Mouse (Mus musculus) G1E-ER4 (cell line): ENCODE results near the gene Stk11. TPM values are rescaled to one million over a fixed set of nuclear protein-coding genes. Genes with fewer than 3 reads are reported as not detected.

Experiments
- GATA1 ChIP-seq: IDR thresholded peaks from one replicate; pipeline ENCODE4 v1.8.0; 2012; ENCODE audit warnings: low read length, inconsistent platforms
- polyA plus RNA-seq: library from polyadenylated mRNA; stranded (reverse); fragments of >175 nt; gene quantifications from 2 replicates; pipeline ENCODE4 v1.2.3, GENCODE M21; 2012

The Stk11 gene
- polyA plus RNA-seq, 1 experiment = 140 TPM

DNA sequence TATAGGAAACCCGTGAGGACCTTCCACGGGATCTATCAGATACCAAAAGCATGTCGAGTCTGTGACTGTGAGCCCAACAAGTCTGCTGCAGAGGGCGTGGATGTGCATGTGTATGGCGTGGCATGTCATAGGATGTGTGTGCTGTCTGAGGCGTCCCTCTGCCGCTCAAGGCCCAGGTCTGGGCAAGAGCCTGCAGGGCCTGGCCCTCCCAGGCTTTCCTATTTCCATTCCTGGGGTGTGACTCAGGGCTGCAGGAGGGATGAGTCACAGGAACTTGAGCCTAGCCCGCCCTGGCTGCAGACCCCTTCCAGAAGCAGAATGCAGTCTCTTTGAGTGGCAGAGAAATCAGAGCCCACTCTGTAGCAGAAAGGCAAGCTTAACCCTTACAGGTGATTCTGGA lies 48.1 kb downstream of the Stk11 start:
- TF ChIP-seq GATA1 = no peak

DNA sequence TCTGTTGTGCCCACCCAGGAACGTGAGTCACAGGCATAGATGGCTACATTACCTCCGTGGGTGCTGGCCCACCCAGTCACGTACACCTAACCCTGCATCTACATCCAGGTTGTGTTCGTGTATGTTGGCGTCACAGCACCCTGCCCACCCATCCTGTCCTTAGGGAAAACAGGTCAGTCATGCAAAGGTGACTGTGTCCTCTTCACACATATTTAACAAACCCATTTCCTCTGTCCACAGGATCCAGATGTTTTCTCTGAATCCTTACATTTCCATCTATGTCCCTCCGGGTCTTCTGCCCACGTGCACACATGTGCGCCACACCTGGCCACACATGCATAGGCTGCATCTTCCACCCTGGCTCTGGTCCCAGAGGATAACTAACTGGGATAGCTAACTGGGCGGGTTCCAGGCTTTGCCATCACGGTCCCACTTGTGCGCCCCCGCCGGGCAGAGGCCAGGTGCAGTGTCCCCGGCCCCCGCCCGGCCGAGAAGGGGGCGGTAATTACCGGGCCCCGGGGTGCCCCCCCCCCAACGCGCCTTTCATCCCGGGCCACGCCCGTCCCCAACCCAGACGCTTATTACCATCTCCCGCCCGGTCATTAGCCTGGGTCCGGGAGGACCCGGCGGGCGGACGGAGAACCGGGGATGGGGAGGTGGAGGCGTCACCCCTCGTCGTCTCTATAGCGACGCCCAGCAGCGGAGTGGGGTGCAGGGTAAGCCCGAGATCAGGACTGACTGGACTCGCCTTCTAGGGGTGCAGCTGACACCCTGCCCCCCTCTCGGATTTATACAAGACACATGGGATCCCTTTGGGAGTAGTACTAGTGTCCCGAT lies 48.8 kb downstream of the Stk11 start:
- TF ChIP-seq GATA1 = no peak

DNA sequence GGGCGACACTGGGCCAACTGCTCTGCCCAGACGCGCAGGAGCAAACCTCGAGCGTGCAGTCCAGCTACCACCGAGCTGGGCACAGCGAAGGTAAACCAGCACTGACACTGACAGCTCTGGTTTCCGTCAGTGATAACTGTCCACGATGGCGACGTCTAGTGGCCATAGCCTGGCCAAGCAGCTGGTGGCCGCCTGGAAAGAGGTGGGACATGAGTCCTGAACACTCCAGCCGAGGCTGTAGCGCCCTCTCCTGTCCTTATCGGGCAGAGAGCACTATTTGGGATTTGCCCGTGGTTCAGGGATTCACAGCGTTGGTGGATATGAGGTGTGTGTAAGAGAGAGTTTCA lies 49.4 kb downstream of the Stk11 start:
- TF ChIP-seq GATA1 = no peak

DNA sequence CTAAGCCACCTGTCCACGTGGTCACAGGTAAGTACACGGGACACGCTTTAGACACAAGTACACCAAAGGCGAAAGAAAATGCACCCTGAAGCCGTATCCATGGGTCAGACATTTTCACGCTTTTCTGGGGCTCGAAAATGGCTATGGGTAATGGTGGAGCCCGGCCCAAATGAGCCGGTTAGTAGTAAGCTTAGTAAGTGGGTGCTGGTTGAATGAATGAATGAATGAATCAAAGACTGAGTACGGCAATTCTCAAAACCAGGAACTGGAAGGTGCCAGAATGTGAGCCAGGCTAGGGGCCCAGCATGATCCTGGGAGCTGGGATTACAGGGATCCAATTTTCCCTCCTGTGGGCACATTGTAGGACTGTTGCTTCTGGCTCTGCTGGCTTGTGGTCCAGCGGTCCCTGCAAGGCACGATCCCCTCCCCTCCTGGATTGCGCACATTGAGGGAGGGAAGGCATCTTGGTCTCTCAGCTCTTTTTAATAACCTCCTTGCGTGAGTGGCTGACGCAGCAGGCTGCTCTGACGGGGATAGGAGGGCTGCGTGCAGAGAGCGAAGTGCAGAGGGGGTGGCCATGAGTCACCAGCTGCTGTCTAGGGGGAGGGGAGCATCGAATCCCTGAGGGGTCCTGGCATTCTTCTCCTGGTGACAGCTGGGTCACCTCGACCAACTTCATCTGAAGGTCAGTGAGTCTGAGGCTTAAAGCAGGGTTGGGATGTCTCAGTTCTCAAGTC lies 50.0 kb downstream of the Stk11 start, which contains the start of gene Cirbp:
TSS of gene Cirbp (plus strand) at position 594 of the 737 bp plus-strand sequence.
- no peak for TF ChIP-seq GATA1

DNA sequence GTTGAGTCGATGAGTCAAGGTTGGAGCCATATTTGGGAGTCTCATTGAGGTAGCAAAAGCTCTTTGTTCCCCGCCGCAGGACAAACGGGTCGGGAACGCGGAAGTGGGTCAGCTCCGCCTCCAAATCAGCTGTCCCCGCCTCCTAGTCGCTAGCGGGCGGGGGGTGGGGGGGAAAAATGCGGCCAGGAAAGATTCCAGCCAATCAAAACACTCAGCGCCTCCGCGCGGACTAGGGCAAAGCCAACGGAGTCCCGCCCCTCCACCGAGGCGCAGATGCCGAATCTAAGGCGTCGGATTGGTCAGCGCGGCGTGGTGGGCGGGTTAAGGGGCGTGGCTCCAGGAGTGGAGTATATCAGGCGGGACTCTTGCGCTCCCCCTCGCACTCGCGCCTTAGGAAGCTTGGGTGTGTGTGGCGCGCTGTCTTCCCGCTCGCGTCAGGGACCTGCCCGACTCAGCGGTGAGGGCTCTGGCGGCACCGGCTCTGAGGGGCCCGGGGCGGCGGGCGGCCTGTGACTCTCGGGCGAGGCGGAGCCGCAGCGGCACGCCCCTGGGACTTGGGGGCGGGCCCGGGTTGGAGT lies 51.9 kb downstream of the Stk11 start:
- no peak for TF ChIP-seq GATA1

DNA sequence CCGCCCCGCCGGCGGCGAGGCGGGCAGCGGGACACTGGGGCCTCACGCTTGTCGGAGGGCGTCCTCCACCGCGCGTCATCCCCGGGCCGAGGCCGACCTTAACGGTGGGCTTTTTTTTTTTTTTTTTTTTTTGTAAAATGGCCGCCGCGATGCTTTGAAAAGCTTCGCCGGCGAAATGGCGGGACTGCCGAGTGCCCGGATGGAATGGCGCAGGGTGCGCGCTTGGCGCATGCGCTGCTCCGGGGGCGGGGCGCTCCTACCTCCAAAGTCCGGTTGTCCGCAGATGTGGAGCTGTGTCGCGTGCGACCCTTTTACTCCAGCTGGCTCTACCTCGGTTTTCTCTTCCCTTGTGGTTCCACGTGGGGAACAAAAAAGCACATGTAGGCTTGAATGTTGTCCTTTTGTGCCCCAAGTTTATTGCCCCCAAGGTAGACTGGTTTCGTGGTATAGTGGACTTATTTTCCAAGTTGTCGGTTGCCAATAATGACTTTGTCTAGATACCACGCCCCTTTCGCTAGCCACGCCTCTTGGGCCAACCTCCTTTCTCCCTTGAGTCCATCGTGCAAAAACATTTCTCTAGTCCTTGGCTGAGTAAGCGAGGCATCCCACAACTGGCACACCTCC lies 52.5 kb downstream of the Stk11 start:
- TF ChIP-seq GATA1 = no peak

DNA sequence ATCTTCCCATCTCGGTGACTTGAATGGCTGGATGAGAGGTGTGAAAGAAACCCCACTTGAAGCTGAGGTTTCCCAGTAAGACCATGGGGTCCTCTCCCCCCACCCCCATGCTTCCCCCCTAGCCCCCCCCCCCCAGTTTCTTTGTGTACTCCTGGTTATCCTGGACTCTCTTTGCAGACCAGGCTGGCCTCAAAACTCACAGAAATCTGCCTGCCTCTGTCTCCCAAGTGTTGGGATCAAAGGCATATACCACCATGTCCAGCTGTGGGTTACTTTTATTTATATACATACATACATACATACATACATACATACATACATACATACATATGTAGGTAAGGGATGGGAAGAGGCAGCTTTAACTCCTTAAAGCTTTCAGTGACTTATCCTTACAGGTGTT lies 53.5 kb downstream of the Stk11 start:
- TF ChIP-seq GATA1 = no peak

DNA sequence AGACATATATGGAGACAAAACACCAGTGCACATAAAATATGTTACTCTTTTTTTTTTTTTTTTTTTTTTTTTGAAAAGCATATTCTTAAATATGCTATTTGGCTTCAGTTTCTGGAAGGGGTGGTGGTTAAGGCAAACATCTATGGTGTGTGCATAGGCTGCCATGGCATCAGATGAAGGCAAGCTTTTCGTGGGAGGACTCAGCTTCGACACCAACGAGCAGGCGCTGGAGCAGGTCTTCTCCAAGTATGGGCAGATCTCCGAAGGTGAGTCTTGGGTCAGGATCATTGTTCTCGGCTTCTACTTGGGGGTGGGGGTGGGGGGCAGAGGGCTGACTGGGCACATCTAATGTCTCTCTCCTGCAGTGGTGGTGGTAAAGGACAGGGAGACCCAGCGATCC lies 54.0 kb downstream of the Stk11 start:
- TF ChIP-seq GATA1 = no peak

DNA sequence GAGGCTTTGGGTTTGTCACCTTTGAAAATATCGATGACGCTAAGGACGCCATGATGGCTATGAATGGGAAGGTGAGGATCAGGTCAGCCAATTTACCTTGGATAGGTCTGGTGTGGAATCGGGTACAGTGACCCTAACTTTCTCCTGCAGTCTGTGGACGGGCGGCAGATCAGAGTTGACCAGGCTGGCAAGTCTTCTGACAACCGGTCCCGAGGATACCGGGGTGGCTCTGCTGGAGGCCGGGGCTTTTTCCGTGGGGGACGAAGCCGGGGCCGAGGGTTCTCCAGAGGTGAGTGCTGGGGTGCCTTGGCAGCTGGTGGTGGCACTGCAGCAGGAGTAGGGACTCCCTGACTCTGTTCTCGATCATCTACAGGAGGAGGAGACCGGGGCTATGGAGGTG lies 54.4 kb downstream of the Stk11 start:
- TF ChIP-seq GATA1 = no peak

DNA sequence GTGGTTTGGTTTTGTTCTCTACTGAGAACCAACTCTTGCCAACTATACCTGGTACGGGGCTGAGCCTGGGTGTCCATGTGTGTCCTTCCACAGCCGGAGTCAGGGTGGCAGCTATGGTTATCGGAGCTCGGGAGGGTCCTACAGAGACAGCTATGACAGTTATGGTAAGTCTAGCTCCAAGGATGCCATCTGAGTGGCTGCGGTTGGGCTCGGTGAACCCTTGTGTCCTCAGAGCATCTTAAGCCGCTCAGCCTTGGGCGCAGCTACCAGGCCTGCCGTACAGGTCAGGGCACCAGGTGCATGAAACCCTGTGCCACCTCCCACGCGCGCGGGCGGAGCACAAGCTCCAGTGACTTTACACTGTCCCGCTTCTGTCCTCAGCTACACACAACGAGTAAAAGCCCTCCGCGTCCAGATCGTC lies 55.0 kb downstream of the Stk11 start:
- no peak for TF ChIP-seq GATA1

DNA sequence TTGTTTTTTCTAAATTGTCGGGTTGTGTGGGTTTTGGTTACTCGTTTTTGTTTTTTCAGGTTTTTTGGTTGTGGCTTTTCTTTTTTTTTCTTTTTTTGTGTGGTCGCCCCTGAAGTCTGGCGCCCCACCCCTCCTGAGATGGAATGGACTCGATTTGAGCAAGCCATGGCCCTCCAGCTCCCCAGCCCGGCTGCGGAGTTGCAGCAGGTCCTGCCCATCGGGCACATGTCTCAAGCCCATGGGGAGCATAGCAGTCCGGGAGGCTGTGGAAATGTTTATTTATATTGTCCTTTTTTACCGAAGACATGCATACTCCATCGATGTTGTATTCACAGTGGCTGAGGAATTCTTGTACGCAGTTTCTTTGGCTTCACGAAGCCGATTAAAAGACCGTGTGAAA lies 55.6 kb downstream of the Stk11 start:
- TF ChIP-seq GATA1 = no peak

DNA sequence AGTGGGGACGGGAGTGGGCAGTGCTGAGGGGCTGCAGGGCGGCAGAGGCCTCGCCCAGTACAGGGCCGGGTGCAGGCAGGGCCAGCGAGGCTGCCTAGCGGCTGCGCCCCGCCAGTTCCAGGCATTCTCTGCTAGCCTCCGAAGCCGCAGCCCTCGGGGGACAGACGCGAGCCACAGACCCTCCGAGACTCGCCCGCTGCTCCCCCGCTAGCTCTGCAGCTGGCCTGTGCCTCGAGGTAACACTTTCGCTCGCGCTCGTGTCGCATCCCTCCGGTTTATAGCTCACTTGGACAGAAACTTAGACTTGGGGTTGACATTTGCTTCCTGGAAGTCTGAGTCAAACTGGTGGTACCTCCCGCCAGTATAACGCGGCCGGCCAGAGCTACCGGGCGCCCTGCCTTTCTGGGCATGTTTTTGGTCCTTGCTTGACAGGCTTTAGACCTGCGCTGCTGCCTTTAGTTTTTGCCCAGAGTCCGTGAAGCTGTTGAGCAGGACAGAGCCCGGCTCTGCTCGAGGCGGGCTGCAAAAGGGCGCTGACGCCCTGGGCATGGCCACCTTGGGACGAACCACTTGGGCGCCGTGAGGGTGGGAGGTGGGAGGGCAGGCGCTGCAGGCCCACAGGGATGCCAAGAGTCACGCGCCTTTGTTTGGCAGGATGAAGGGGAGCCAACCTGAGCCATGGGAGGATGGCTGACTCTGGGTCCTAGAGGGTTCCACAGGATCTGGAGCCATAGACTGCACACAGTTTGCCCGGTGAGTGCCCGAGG lies 56.3 kb downstream of the Stk11 start:
- no peak for TF ChIP-seq GATA1

DNA sequence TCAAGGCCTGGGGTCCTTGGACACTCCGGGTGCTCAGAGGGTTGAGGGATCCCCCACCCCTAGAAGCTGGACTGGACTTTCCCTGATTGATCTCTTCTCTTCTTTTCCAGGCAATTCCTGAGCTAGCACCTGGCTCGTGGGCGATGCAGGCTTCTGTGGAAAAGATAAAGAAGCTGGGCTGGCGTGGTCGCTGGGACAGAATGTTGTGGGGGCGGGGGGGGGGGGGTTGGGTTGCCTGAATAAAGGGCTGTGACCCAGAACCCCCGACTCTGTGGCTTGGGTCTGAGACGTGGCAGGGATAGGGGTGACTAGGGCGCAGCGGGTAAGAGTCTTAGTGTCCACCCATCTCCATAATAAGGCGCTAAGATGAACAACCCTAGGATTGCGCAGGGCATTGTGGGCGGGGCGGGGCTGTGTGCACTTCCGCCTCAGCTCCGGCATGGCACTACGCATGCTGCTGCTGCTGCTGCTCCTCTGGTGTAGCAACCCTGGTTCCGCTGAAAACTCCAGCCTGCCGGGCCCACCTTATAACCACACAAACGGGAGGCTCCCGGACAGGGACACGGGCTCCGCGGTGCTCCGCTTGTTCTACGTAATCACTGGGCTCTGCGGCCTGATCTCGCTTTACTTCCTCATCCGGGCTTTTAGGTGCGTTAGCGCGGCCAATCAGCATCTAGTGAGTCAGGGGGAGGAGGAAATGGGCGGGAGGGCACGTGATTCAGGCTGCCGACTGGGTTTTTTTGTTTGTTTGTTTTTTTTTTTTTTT lies 57.1 kb downstream of the Stk11 start, which contains the start of gene 1600002K03Rik:
TSS of gene 1600002K03Rik (plus strand) at position 418 of the 766 bp plus-strand sequence.
- no peak for TF ChIP-seq GATA1

DNA sequence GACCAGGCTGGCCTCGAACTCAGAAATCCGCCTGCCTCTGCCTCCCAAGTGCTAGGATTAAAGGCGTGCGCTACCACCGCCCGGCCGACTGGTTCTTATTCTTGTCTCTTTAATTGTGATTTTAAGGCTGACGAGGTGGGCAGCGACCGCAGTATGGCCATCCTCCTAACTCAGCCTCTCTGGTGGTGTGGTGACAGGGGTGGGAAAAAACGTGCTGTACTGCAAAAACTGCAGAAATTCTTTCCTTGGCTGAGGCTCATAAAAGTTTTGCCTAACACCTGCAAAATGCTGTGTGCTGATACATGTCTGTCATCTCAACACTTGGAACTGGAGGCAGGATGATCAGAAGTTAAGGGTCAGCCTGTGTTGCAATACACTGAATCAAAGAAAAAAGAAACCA lies 57.8 kb downstream of the Stk11 start:
- no peak for TF ChIP-seq GATA1
